Mouse (Mus musculus): Measurements from ENCODE around the gene Gm3573. TPM values are rescaled to one million over a fixed set of nuclear protein-coding genes. Genes with fewer than 3 reads are reported as not detected.

Gene Gm3573
- polyA plus RNA-seq (2017; shearing (Covaris generic)), result not detected

DNA sequence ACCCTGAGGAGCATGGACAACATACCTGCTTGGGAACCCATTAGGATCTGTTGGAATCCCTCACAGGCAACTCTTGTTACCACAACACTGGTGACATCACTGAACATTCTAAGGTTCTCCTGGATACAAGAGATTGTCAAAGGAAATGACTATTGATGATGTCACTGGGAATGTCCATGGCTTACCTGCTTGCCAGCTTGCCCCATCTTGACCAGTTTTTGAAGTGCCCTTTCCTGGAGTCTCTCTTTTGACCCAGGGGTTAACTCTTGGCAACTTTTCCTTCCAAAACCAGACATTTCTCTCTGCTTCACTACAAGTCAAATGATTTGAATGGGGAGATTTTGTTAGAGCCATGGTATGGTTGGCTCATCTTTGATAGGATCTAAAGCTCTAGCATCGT lies at the start of gene Gm3573:
TSS of gene Gm3573 (minus strand) at position 101 of the 400 bp plus-strand sequence.

DNA sequence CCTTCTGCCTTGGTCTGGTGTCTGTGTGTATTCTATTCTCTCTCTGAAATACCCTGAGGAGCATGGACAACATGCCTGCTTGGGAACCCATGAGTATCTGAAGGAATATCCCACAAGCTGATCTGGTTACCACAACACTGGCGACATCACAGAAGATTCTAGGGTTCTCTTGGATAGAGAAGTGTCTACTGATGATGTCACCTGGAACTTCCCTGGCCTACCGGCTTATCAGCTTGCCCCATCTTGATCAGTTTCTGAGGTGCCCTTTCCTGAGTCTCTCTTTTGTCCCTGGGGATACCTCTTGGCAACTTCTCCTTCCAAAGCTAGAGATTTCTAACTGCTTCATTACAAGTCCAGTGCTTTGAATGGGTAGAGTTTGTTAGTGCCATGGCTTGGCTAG lies 28.1 kb downstream of the Gm3573 start, which contains the start of gene Gm17027:
TSS of gene Gm17027 (minus strand) at position 101 of the 400 bp plus-strand sequence.

Other genes starting within 250 kb of the Gm3573 start
- gene 1700024B05Rik, start 246.8 kb downstream of the Gm3573 start, polyA plus RNA-seq (2017; shearing (Covaris generic)), result not detected
- not detected for gene Gm6401, start 222.9 kb downstream of the Gm3573 start, polyA plus RNA-seq (2017; shearing (Covaris generic))
- not detected for gene Gm3543, start 207.5 kb downstream of the Gm3573 start, polyA plus RNA-seq (2017; shearing (Covaris generic))
- gene Gm7951, start 73.4 kb downstream of the Gm3573 start, polyA plus RNA-seq (2017; shearing (Covaris generic)), result not detected
- gene Gm17027, start 28.2 kb downstream of the Gm3573 start, polyA plus RNA-seq (2017; shearing (Covaris generic)), result not detected
- gene Gm17026, start 69.3 kb upstream of the Gm3573 start, polyA plus RNA-seq (2017; shearing (Covaris generic)), result not detected
- not detected for gene Gm9611, start 106.6 kb upstream of the Gm3573 start, polyA plus RNA-seq (2017; shearing (Covaris generic))
- not detected for gene Gm7995, start 119.4 kb upstream of the Gm3573 start, polyA plus RNA-seq (2017; shearing (Covaris generic))
- gene Gm8005, start 248.9 kb upstream of the Gm3573 start, polyA plus RNA-seq (2017; shearing (Covaris generic)), result not detected